Mouse (Mus musculus): ENCODE data around the gene Zfp638.
"Not testable (repeated sequence)": the region's sequence is repeated elsewhere in the genome, so short reads cannot be mapped to it uniquely, and the experiment has no call there.

Zfp638 gene

DNA sequence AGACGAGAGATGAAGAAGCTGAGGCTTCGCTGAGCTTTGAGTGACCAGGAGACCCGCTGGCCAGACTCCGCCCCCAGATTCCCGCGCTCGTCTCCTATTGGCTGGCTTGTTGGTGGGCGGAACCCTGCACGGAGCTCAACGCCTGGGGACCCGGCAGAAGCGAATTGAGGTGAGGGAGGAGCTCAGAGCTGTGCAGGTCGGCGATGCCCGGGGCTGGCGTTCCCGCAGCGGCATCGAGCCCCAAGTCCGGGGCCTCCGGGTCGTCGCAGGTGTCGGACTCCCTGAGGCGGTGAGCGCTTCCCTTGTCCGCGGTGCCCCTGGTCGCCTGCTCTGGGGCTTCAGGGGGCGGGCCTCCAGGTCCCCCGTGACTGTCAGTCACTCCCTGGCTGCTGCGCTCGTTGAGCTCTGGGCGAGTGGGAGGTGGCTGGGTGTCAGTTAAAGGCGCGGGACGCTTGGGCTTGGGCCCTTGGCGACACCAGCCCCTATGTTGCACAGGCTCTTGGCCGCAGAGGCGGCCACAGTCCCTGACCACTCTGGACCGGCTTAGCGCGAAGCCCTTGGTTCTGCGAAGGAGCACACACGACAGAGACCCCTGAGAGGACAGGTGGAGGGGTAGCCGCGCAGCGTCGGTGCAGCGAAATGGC lies at the start of gene Zfp638:
Gene Zfp638, plus strand, starts transcription at position 156 of the 644 bp plus-strand sequence.
- DNase-seq: peak; percentile 91

DNA sequence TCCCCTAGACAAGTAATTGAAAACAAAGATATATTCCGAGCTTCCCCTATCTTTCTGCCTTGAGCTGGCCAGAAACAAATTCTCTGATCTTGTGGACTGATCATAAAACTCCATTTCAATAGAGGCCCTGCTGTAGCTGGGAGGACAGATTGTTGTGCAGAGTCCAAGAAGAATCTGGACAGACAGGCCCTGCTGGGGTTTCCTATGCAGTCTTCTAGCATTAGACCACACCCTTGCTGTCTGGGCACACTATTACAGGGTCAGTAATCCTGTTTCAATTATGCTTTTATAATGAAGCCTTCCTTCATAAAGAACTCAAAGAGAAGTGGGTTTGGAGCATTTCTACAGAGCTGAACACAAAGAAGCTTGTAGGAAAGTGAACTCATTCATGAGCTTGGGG lies 47.9 kb upstream of the Zfp638 start:
- DNase-seq: no peak

DNA sequence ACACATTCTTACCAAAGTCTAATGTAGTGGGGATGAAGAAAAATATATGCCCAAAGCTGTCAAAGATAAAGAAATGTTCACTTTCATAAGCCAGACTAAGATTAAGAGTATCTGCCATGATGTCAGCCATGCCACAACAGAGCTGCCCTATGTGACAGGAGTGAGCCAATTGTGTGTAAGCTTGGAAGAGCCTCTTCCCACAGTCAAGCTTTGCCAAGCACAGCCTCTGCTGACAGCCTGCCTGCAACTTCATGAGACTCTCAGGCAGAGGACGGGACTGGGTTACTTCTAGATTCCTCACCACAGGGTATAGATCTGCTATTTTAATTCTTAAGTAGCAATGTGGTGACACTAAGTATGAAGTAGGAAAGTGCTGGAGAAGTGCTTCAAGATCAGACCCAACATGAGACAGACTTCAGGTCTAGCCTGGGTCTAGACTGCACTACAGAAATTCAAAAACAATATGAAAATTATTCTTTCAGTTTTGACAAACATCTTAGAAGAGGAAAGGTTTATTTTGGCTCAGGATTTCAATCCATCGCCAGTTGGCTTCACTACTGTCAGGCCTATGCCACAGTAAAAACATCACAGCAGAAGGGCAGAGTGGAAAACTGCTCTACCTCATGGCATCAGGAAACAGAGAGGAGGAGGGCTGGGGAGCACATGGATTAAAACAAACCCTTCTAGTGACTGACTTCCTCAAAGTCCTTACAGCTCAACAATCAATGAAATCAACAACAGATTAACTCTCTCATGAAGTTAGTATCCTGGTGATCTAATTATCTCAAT lies 46.0 kb upstream of the Zfp638 start:
- no peak for DNase-seq

GRCm38 (mm10) chr6:83821856-83822255 lies 45.1 kb upstream of the Zfp638 start:
- no peak for DNase-seq

GRCm38 (mm10) chr6:83830941-83831605 lies 35.8 kb upstream of the Zfp638 start:
- no peak for DNase-seq

DNA sequence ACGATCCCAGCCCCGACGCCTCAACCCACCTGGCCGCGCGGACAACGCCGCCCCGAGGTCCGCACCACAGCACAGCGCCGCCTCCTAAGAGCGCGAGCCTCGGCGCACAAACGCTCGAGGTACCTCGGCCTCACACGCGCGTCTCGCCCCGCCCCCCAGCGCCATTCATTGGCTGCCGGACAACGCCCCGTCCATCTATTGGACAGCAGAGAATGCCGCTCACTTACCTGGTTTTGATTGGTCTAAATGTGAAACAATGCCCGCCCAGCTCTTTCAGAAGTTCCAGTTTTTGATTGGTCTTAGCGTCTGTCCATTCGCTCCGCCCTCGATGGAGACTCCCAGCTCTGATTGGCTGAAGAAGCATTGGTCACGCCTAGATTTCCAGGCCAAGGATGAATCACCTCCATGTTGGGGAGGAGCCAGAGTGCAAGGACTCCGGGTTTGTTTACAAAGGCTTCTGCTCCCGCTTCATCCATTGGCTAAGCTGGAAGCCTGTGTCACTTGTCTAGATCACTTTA lies 35.2 kb upstream of the Zfp638 start, which contains the start of gene Paip2b:
Gene Paip2b, minus strand, starts transcription at position 136 of the 518 bp plus-strand sequence.
- peak; percentile 100 for DNase-seq

GRCm38 (mm10) chr6:83832393-83832792 lies 34.5 kb upstream of the Zfp638 start:
- not testable (repeated sequence) for DNase-seq

GRCm38 (mm10) chr6:83836826-83837225 lies 30.1 kb upstream of the Zfp638 start:
- DNase-seq: no peak

DNA sequence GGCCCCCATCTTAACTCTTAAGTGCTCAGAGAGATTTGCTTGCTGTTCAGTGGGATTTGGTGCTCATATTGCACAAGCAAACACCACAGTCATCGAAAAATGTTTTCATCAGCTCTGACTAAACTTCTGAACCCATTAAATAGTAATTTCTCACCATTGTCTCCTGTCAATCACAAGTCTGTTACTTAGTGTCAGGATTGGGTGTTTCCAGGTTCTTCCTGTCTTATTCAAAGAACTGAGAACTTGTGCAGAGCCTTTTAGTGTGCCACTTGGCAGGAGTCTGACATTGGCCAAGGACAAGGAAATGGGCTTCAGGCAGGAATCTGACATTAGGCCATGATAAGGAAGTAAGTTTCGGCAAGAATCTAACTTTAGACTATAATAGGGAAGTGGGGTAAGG lies 28.9 kb upstream of the Zfp638 start:
- DNase-seq: no peak

DNA sequence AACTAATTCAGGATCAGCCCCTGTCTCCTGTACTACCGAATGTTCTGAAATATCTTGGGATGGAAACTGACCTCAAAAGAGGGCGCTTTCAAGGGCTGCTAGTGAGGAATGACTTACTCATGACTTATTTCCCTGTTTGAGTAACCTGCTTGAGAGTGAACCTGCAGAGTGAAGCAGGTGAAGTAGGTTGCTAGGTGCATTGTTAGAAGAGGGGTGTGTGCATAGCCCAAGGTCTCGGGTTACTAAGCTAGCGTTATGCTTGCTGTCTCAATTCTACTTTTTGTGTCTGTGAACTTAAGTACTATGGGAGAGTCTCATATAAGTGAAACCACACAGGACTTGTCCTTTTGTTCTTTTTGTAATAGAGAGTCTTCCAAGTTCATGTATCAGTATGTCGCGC lies 26.8 kb upstream of the Zfp638 start:
- no peak for DNase-seq

- no peak for DNase-seq
These were observed 22.0 kb upstream of the Zfp638 start for GRCm38 (mm10) chr6:83844913-83845312.

DNA sequence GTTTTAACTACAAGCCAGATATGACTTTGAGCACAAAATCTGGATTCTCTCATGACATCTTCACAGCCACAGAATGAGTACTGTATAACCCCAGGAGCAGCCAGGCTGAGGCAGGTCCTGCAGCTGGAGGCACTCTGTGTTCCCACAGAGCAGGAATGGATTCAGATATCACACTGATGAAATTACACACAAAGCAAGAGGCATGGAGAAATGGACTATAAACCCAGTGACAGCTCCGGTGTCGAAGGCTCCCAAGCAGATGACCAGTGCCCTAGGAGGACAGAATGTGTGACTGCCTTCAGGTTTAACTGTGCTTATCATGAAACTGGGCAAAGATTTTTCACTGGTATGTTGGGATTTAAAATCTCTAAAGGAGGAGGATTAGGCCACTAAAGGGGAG lies 20.8 kb upstream of the Zfp638 start:
- DNase-seq: no peak

DNA sequence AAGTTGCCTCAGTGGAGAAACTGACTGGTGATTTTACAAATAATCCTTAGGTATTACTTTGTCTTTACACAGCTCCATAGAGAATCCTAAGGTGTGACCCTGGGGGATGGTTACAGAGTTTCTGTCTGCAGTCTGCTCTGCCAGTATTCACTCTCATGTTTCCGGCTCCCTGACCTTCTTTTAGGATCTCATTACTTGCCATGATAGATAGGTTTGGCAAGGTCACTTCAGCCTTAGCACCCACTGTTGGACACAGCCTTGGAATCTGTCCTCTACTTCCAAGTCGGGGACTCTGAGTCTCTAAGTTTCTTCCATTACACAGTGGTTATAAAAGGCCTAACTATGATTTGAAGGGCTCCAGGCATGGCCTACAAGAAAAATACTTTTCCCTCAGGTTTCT lies 17.5 kb upstream of the Zfp638 start:
- DNase-seq: no peak

- peak; percentile 70 for DNase-seq
These were observed 9.4 kb upstream of the Zfp638 start for GRCm38 (mm10) chr6:83857476-83857875.

GRCm38 (mm10) chr6:83860033-83860432 lies 6.9 kb upstream of the Zfp638 start:
- no peak for DNase-seq

DNA sequence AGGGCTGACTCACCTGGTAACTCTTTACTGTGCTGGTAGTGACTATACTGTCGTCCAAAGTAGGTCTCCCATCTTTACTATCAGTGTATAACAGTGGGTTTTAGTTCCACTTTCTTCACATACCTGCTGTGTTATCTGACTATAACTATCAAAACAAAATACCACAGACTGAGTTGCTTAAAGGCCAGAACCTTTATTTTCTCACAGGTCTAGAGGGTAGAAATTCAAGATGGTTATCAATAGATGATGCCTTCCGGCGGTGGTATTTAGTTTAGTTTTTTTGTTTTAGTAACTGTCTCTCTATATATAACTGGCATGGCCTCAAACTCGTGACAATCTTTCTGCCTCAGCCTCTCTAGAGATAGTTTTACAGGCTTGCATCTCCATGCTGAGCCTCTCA lies 3.4 kb upstream of the Zfp638 start:
- DNase-seq: no peak

DNA sequence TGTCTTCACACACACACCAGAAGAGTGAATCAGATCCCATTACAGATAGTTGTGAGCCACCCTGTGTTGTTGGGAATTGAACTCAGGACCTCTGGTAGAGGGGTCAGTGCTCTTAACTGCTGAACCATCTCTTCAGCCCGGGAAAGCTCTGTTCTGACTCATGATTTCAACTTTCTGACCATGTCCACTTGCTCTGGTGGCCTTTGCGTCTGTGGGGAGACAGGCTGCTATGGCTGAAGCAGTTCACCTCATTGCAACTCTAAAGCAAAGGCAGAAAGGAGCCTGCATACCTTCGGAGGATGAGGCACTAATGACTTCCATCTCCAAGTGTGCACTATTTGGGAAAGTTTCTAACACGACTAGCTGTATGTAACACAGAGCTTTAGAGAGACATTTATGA lies 486 bp upstream of the Zfp638 start:
- no peak for DNase-seq

GRCm38 (mm10) chr6:83867598-83868585 lies 983 bp downstream of the Zfp638 start:
- peak; percentile 78 for DNase-seq

DNA sequence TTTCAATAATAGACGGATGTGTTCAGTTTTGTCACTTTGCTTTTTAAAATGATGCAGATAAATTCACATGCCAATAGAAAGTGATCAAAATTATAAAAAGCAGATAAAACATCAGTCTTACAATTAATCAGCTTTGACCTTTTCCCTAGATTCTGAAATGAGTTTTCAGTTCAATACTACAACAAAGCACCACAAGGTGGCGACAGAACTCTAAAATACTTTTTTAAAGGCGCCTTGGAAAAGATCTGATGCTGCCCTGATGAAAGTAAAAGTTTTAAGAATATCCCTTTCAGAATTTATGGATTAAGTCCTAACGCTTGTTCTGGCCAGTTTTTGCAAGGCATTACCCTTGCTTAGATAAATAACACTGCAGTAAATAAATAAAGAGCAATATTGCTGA lies 12.9 kb downstream of the Zfp638 start:
- no peak for DNase-seq

DNA sequence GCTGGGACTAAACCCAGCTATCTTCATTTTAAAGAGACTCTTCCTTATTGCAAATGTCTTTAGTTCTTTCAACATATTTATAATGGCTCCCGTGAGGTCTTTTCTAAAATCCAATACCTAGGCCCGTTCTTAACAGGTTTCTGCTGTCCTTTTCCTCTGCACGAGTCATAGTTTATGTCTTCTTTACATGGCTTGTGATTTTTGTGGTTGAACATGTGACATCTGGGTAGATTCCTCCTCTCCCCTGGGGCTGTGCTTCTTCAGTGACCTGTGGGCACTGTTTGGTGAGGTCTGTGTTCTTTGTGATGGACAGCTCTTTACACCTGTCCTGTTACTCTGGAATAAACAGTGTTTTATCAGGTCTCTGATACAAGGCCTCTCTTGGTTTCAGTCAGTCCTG lies 19.9 kb downstream of the Zfp638 start:
- no peak for DNase-seq

- no peak for DNase-seq
These were observed 21.9 kb downstream of the Zfp638 start for GRCm38 (mm10) chr6:83888802-83889201.

DNA sequence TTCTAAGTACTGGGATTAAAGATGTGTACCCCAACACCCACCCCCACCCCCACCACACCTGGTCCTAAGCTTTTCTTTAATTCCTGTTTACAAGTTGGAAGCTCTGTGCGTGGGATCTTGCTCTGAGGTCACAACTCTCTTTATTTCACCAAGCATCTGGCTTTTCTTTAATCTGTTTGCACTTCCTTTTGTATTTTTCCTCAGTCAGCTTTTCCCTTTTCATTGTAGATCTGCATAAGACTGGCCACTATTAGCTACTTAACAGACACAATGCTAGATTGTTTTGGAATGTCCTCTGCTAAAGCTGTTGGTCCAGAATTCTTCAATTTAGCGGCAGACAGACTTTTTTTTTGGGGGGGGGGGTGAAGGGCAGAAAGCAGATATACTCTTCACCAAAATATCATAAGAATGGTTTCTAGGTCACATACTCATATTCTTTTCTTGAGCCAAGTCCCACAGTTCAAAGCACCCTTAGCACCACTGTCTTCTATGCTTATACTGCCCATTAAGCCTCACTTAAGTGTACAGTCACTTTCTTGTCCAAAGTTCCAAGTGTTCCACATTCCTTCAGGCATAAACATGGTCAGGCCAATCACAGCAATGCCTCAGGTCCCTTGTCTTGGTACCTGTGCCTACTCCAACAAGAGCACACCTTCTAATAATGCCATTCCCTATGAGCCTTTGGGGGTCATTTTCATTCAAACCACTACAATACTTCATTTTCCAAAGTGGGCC lies 23.5 kb downstream of the Zfp638 start:
- DNase-seq: no peak

All from layer of hippocampus, adult 9-11 months (tissue).